Mouse (Mus musculus) spleen, adult 2 months (tissue): ENCODE measurements at regions not wholly inside any gene's neighbourhood (a gene's known extent, or its start where the extent isn't known, plus 50 kb on each side); places are given as distances from the start of the nearest gene placed in this dataset.
A peak's percentile ranks its signal among the peaks of the same experiment; 100 is the strongest.

Experiments used
- DNase-seq, 2 experiments: peaks; one replicate each; pipeline versions ENCODE4 v3.0.0 to v3.0.0-alpha.2; 2012 to 2021; ENCODE audit warnings: low spot score in 2 of 2, low read depth in 1 of 2
- H3K27ac ChIP-seq: fragments of 200-500 bp; 2 replicates; pipeline ENCODE4 v1.5.1; 2012; ENCODE audit warnings: low read length, inconsistent platforms; ENCODE audit not compliant: insufficient read depth
- H3K27me3 ChIP-seq: fragments of 200-500 bp; 2 replicates; pipeline ENCODE4 v1.6.1; 2012; ENCODE audit warnings: mild to moderate bottlenecking, moderate library complexity, low read length, inconsistent platforms; ENCODE audit not compliant: control insufficient read depth, insufficient read depth
- H3K36me3 ChIP-seq: fragments of 200-500 bp; 2 replicates; pipeline ENCODE4 v1.6.1; 2012; ENCODE audit warnings: mild to moderate bottlenecking, low read length, inconsistent platforms; ENCODE audit not compliant: control insufficient read depth, insufficient read depth
- H3K4me1 ChIP-seq: fragments of 200-500 bp; 2 replicates; pipeline ENCODE4 v1.6.1; 2011; ENCODE audit warnings: inconsistent platforms; ENCODE audit not compliant: control insufficient read depth, insufficient read depth, insufficient read length
- H3K4me3 ChIP-seq: fragments of 200-500 bp; 2 replicates; pipeline ENCODE4 v1.5.1; 2011; ENCODE audit warnings: mild to moderate bottlenecking, inconsistent platforms; ENCODE audit not compliant: insufficient read depth, insufficient read length; ENCODE audit errors: extremely low read depth
- CTCF ChIP-seq: fragments of 200-500 bp; IDR thresholded peaks from 2 replicates; pipeline ENCODE4 v1.5.1; 2011; ENCODE audit warnings: mild to moderate bottlenecking, inconsistent platforms; ENCODE audit not compliant: insufficient read depth, insufficient read length, insufficient replicate concordance; ENCODE audit errors: extremely low read depth
- POLR2A ChIP-seq: fragments of 200-500 bp; IDR thresholded peaks from 2 replicates; pipeline ENCODE4 v1.6.1; 2011; ENCODE audit warnings: low read depth, low read length, inconsistent platforms
- WGBS: fragments of 180-500 bp; shearing (Covaris S2); methylation state at CpG from one replicate; pipeline ENCODE4 v1.1.7; 2018; 5-methylcytosine and 5-hydroxymethylcytosine counted together

DNA sequence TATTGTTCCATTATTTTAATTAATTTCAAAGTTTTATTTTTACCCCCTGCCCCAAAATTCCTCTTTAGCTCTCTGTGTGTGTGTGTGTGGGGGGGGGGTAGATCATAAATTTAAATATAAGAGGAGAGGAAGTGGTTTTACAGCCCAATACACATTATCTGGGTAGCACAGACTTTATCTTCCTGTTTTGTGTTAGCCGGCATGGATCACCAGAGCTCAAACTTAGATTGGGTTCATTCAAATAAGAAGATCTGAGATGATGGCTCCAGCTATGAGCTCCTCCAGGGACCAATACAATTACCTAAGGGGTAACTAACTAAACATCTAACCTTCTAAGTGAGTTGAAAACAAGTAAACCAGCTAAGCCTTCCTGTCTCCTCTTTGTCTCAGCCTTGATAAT lies 620.8 kb upstream of the Gm10131 start:
- Histone ChIP-seq H3K27ac (peak overlapping the region; percentile 64), H3K4me3 (peak overlapping the region; percentile 46; the same call in 1 of the 2 replicates), H3K4me1 (peaks cover 19% of the 10 kb centered on the region), H3K36me3 (no peaks in the 10 kb centered on the region), H3K27me3 (no peaks in the 10 kb centered on the region)
- TF ChIP-seq POLR2A (no peak), CTCF (no peak)
- peak in 1 of 2 experiments; percentile 73 for DNase-seq
- 4% methylated on average over 1 of the region's 1 CpGs for WGBS

DNA sequence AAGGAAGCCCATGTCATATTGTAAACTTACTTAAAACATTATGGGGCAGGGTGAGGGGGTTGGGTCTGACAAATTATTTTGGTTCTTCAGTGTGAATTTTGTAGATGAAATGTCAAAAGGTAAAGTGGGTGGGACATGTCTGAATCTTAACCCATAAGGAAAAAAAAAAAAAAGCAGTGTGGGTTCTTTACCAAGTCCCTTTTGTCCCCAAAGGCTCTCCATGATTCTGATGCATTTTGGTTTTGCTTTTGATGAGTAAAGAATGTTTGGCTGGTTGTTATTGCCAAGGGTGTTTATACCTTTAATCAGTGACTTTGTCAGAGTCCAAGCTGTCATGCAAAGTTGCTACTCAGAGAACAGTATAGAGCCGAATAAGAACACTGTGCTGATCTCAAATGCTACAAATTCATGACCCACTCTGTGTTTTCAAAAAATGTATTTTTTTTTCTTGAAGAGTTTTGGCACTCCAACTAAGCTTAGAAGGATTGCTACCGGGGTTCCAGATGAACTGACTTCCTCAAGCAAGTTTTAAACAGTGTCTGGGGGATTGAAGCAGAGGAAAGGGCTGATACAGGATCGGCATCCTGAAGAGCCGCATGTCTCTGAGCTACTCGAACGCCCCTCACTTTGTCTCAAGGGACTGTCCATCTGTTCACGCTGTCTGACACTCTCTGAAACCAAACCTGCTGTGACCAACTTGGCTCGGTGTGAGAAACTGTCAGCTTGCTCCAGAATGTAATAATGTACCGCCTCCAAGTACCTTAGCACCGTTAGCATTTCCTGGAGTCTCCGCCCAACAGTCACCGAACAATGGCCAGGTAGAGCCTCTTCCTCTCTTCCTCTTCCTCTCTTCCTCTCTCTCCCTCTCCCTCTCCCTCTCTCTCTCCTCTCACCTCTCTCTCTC lies 619.8 kb upstream of the Gm10131 start:
- 7% methylated on average over 12 of the region's 12 CpGs for WGBS
- TF ChIP-seq POLR2A (no peak), CTCF (no peak)

DNA sequence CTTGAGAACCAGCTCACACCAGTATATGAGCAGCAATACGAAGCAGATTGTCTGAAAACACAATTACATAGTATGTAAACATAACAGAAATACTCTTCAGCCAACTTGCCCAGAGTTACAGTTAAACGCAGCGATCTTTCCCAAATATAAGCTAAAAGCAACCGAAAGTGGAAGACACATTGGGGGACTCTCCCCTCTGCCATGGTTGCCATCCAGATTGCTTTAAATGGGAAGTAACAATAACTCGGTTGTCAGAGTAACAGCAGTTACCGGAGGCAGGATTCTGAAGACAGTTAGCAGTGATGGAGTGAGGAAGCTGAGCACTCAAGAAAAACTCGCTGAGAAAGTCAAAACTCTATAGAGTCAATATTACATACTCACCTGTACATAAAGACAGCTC lies 618.0 kb upstream of the Gm10131 start:
- 59% methylated on average over 7 of the region's 7 CpGs for WGBS
- Histone ChIP-seq H3K4me1 (peaks cover 19% of the 10 kb centered on the region), H3K36me3 (no peaks in the 10 kb centered on the region), H3K27ac (no peak overlapping the region), H3K27me3 (no peaks in the 10 kb centered on the region), H3K4me3 (no peak overlapping the region)
- no peak for TF ChIP-seq POLR2A
- TF ChIP-seq CTCF: no peak
- DNase-seq: no peak

More for the DNA sequence above, 619.8 kb upstream of the Gm10131 start:
- Histone ChIP-seq H3K4me1 (peaks cover 19% of the 10 kb centered on the region), H3K36me3 (no peaks in the 10 kb centered on the region), H3K4me3 (peak overlapping the region; percentile 46), H3K27me3 (no peaks in the 10 kb centered on the region), H3K27ac (0 out of 2 replicates have a peak overlapping the region, but pooled peaks have one; percentile 10)
- no peak for DNase-seq

DNA sequence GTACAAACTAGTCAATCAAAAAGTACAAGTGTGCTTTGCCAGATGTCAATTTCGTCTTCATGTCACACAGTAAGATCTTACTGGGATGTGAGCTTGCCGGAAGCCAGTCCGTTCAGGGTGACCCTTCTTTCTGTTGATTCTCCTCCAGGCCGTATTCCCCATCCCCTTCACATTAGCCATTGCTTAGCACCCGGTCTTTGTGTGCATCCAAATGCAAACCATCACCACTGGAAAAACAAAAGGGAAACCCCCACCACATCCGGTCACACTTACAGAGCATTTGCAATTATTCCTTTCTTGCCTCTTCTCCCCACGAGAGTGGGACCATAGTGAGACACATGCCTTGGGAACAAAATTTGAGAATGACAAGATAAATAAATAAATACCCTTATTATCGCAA lies 616.2 kb upstream of the Gm10131 start:
- no peaks in the 10 kb centered on the region for H3K36me3 ChIP-seq
- 86% methylated on average over 8 of the region's 8 CpGs for WGBS
- H3K4me1 ChIP-seq: peaks cover 10% of the 10 kb centered on the region; the same call in 1 of the 2 replicates
- no peak overlapping the region for H3K4me3 ChIP-seq
- TF ChIP-seq CTCF: no peak
- TF ChIP-seq POLR2A: no peak
- no peak overlapping the region for H3K27ac ChIP-seq
- DNase-seq: no peak
- H3K27me3 ChIP-seq: no peaks in the 10 kb centered on the region

DNA sequence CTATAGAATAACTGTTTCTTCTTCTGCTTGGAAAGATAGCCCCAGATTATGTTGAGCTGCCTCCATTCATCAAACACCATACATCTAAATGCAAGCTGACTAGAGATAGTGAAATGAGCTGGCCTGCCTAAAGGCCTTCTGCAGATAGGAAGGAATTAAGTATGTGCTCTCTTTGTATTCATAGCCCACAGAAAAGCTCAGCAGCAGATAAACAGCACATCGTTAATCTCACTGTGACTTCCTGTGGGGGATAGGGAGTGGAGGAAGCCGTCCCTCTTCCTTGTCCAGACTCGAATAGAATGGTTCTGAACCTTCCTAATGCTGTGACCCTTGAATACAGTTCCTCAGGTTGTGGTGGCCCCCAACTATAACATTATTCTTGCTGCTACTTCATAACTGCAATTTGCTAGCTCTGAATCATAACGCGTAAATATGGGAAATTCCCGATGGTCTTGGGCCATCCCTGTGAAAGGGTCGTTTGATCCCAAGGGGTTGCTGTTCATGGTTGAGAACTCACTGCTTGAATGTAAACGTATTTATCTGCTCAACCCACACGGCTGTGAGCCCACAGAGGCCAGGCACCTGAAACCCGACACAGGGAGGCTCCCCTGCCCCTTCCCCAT lies 614.7 kb upstream of the Gm10131 start:
- Histone ChIP-seq H3K4me1 (peaks cover 3% of the 10 kb centered on the region; the same call in 1 of the 2 replicates), H3K27ac (no peak overlapping the region), H3K4me3 (no peak overlapping the region), H3K27me3 (no peaks in the 10 kb centered on the region), H3K36me3 (no peaks in the 10 kb centered on the region)
- no peak for DNase-seq
- TF ChIP-seq POLR2A: no peak
- TF ChIP-seq CTCF: no peak
- WGBS: 42% methylated on average over 10 of the region's 10 CpGs

DNA sequence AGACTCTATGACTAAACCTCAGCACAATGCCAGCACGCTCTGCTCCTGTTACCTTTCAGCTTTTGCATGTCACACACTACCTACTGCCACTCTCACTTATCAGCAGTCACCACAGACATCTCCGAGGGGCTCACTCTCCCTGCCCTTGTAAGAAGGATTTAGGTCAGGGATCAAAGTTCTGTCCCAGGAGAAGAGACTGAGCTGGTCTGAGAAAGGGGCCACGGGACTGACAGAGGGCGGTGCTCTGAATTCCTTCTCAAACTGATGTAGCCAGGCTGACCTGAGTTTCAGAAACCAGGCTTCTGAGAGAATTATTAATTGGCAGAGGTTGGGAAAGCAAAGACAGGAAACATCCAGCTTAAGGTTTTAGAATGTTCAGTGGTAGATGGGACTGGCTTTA lies 614.0 kb upstream of the Gm10131 start:
- Histone ChIP-seq H3K4me1 (no peaks in the 10 kb centered on the region), H3K4me3 (no peak overlapping the region), H3K27me3 (no peaks in the 10 kb centered on the region), H3K36me3 (no peaks in the 10 kb centered on the region), H3K27ac (no peak overlapping the region)
- no peak for TF ChIP-seq POLR2A
- TF ChIP-seq CTCF: no peak
- WGBS: 89% methylated on average over 4 of the region's 4 CpGs
- DNase-seq: no peak
